Mouse (Mus musculus): Measurements from ENCODE around the gene Gm5089. TPM values are rescaled to one million over a fixed set of nuclear protein-coding genes. Genes with fewer than 3 reads are reported as not detected.

The Gm5089 gene
- total RNA-seq, 2 experiments from 2014 or later = 0.28 to 0.34 TPM

DNA sequence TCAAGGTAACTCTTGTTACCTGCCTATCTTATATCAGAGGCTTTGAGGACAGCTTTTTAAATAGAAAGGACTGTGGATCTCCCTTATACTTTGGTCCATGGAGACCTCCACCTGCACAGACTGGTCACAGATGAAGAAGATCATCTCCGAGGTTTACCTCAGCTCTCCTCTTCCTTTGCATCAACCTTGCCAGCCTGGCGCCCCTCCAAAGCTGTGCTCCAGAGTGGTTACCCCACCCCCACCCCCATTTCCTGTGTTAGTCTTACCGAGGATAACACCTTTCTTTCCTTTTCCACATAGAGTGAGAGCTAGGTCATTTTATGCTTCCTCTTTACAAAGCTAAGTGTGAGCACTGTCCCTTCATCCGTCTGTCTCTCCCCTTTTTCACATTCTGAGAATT is 60.0 kb downstream of the Gm5089 start:
- intact Hi-C loops (cut with DNase I) = no loop called here
- TF ChIP-seq CTCF (IDR thresholded peaks at IDR 0.05) = no peak
- no peak overlapping the region for H3K4me3 ChIP-seq
- no peak for DNase-seq (ENCODE audit: extremely low spot score in 1 of 2, low spot score in 2 of 2)
- H3K27ac ChIP-seq = no peak overlapping the region

DNA sequence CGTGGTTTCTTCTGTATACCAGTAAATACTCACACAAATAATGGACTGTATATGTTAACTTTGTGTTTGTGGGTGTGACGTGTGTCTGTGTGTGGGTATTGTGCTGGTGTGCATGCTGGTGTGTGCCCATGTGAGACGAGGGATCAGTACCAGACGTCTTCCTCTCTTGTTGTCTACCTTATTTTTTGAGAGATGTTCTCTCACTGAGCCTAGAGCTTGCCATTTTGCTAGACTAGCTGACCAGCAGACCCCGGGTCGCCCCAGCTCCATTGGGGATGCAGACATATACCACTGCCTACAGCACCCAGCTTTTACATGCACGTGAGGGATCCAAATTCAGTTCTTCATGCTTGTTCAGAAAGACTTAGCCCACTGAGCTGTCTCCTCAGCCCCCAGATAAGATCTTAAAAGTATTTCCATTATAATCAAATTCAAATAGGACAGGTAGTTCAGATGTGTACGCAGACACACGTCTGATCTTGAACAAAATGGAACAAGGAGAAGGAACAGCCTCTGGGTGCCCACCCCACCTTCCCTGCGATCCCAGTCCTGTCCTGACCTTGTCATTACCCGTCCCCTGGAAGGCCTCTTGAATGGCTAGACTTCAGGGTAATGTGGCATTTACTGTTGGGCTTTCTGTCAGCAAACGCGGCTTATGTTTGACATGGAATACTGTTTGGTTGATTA is 61.1 kb downstream of the Gm5089 start:
- TF ChIP-seq CTCF (IDR thresholded peaks at IDR 0.05) = no peak
- no peak overlapping the region for H3K27ac ChIP-seq
- intact Hi-C loops (cut with DNase I) = no loop called here
- no peak overlapping the region for H3K4me3 ChIP-seq
- DNase-seq (ENCODE audit: extremely low spot score in 1 of 2, low spot score in 2 of 2) = no peak

DNA sequence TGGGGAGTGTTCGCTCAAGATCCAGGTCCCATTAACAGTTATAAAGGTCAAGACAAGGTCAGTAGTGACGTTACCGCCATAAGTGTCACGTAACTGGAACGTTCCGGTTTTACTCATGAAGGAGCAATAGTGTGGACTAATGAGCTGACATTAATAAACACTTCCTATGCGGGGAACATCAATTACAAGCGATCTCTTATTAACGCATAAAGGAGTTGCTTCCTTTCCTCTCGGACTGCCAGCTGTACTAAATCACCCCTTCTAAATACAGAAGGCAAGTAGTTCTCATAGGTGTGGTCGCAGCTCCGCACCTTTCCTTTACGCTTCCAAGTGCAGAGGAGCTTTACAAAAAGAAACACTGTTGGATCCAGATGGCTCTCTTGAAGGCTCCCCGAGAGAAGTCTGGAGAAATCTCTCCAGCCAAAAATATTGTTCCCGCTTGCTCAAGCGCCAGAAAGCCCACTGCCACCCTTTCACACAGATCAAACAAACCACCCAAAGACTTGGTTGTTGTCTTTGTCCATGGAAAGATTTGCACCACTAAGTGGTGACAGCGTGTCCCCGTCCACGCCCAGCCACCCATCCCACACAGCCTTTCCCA is 62.4 kb downstream of the Gm5089 start:
- H3K27ac ChIP-seq = no peak overlapping the region
- intact Hi-C loops (cut with DNase I) = no loop called here

DNA sequence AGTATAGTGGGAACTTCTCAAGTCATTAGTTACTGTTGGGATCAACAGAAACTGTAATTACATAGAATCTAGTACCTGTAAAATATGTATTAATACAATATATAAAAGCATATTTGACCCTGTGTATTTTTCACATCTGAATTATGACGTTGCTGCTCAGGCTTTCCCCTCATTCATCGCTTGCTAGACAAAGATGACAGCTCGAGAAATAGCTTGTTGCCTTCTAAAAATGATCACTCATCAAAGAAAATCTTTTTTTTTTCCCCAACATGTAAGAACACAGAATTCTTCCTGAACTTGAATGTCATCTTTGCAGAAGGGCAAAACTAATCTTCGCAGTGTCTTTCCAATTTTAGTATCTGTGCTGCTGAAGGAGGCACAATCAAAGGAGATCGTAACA is 63.1 kb downstream of the Gm5089 start:
- no peak overlapping the region for H3K27ac ChIP-seq
- intact Hi-C loops (cut with DNase I) = no loop called here
- no peak for DNase-seq (ENCODE audit: extremely low spot score in 1 of 2, low spot score in 2 of 2)
- TF ChIP-seq CTCF (IDR thresholded peaks at IDR 0.05) = no peak
- H3K4me3 ChIP-seq = no peak overlapping the region

More for the DNA sequence above, 62.4 kb downstream of the Gm5089 start:
- no peak overlapping the region for H3K4me3 ChIP-seq
- TF ChIP-seq CTCF (IDR thresholded peaks at IDR 0.05) = no peak
- DNase-seq (ENCODE audit: extremely low spot score in 1 of 2, low spot score in 2 of 2) = no peak

DNA sequence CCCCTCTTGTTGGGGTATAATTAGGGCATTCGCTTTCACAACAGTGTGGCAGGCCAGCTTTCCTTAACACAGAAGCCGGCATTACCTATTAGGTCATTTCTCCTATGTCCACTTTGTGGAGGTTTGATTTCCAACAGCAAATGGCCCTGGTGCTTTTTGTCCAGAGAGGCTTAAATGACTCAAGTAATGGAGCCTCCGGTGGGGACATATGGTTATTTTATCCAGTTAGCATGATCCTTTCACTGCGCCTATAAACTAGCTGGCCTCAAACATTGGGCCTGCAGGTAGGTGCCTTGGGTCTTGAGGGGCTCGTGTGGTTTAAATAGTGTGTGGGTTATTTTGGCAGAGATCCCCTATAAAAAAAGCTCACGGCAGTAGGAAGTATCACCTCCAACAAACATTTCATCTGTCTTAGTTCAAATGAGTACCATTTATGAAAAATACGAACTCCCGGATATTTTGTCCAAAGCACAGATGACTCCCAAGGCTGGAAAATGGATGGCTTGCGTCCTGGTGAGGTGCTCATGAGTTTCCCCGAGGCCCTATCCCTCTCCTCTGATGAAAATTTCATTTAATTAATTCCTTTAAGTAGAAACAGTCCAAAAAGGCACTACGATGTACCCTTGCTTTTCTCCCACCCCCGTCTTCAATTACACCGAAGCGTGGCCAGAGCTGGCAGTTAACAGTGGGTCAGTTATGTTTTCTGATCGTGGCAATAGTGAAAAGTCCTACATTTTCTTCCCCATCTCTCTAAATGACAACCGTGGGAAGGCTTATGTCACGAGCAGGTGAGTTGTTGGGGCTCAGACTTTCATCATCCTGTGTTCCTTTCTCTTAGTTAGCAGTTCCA is 64.4 kb downstream of the Gm5089 start:
- no peak for DNase-seq (ENCODE audit: extremely low spot score in 1 of 2, low spot score in 2 of 2)
- H3K4me3 ChIP-seq = no peak overlapping the region
- H3K27ac ChIP-seq = no peak overlapping the region
- TF ChIP-seq CTCF (IDR thresholded peaks at IDR 0.05) = no peak
- intact Hi-C loops (cut with DNase I) = no loop called here

GRCm38 (mm10) chr14:122385758-122386157 is 65.2 kb downstream of the Gm5089 start:
- no peak overlapping the region for H3K27ac ChIP-seq
- intact Hi-C loops (cut with DNase I) = no loop called here

DNA sequence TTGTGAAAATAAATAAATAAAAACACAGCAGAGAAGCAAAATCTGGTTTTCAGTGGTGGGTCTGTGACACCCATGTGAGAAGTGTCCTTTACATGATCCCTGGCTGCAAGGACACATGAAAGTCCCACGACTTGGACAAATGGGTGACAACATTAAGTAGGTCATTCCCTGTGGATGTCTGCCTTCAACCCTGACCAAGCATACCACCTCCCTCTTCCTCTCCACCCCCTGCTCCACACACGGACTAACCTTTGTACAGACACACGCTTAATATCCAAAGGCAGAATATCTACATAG is 65.7 kb downstream of the Gm5089 start:
- Histone ChIP-seq H3K27ac (no peak overlapping the region), H3K4me3 (no peak overlapping the region)
- TF ChIP-seq CTCF (IDR thresholded peaks at IDR 0.05) = no peak
- DNase-seq (ENCODE audit: extremely low spot score in 1 of 2, low spot score in 2 of 2) = no peak
- intact Hi-C loops (cut with DNase I) = no loop called here

More at GRCm38 (mm10) chr14:122385758-122386157, 65.2 kb downstream of the Gm5089 start:
- no peak for TF ChIP-seq CTCF (IDR thresholded peaks at IDR 0.05)
- no peak overlapping the region for H3K4me3 ChIP-seq
- no peak for DNase-seq (ENCODE audit: extremely low spot score in 1 of 2, low spot score in 2 of 2)

Other genes with a start within 250 kb of the Gm5089 start
- 1 to 10 TPM; 4.1 to 4.8 TPM for gene Zic5, start 14.6 kb upstream of the Gm5089 start, total RNA-seq (2021)
- gene Zic2, start 24.3 kb upstream of the Gm5089 start, total RNA-seq (2021) = 10 to 100 TPM; 17.4 to 18.3 TPM
- gene Gm10837, start 39.5 kb upstream of the Gm5089 start, total RNA-seq (2021) = not detected
- 10 to 100 TPM; 30.2 to 36.2 TPM for gene Pcca, start 83.2 kb upstream of the Gm5089 start, total RNA-seq (2021)